In the genomic region with DNA sequence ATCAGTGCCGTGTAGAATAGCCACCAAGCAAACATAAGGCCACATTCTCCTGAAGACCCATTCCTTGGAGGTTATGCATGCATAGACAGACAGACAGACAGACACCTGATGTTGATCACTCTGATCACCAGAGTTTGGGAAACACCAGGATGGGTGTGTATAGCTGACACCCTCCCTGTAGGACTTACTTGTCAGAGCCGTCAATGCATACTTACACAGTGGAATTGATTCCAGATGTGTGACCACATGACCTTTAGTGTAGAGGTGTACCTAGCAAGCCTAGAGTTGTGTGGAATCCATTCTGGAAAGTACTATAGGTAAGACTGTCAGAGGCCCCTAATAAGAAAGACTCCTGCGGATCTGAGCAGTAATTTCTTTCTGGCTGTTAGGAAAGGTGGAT, we compare ENCODE assay signal across 16 mouse cellular contexts. TPM values are rescaled to one million over a fixed set of nuclear protein-coding genes. Genes with fewer than 3 reads are reported as not detected.
DNase-seq lines count a peak whose midpoint lies in the region; ATAC-seq lines count a peak whose summit lies in the region.
"Had no signal": no experiment of that assay in that cellular context is flagged by ENCODE, and none has a peak within 500 bp of the region (broad histone marks: within the 10 kb centered on the region; RNA-seq: fewer than 3 reads in every experiment).

No protein-coding gene starts in this region.

- H3K36me3 ChIP-seq in kidney, embryonic 15.5 days, result no peaks in the 10 kb centered on the region
- no peaks in the 10 kb centered on the region for H3K36me3 ChIP-seq in embryonic facial prominence, embryonic 12.5 days
- no peaks in the 10 kb centered on the region for H3K36me3 ChIP-seq in limb, embryonic 10.5 days
- no peaks in the 10 kb centered on the region for H3K36me3 ChIP-seq in stomach, embryonic 15.5 days
- H3K36me3 ChIP-seq: midbrain, embryonic 15.5 days had no signal

- no peaks in the 10 kb centered on the region for H3K9me3 ChIP-seq in kidney, embryonic 15.5 days (replicated peaks)
- H3K9me3 ChIP-seq in embryonic facial prominence, embryonic 12.5 days, result no peaks in the 10 kb centered on the region
- H3K9me3 ChIP-seq in limb, embryonic 10.5 days (replicated peaks), result no peaks in the 10 kb centered on the region
- no peaks in the 10 kb centered on the region for H3K9me3 ChIP-seq in stomach, embryonic 15.5 days
- H3K9me3 ChIP-seq: midbrain, embryonic 15.5 days had no signal

- H3K9ac ChIP-seq in kidney, embryonic 15.5 days, result no peak overlapping the region
- H3K9ac ChIP-seq in embryonic facial prominence, embryonic 12.5 days, result no peak overlapping the region
- H3K9ac ChIP-seq in stomach, embryonic 15.5 days, result no peak overlapping the region
- H3K9ac ChIP-seq: liver, embryonic 14.5 days; midbrain, embryonic 15.5 days had no signal

- no peak overlapping the region for H3K4me3 ChIP-seq in kidney, embryonic 15.5 days (replicated peaks)
- no peak overlapping the region for H3K4me3 ChIP-seq in embryonic facial prominence, embryonic 12.5 days
- peak overlapping the region; percentile 34 for H3K4me3 ChIP-seq in limb, embryonic 10.5 days
- H3K4me3 ChIP-seq in stomach, embryonic 15.5 days (replicated peaks), result no peak overlapping the region
- H3K4me3 ChIP-seq: midbrain, embryonic 15.5 days had no signal

- H3K27ac ChIP-seq in kidney, embryonic 15.5 days, result peak overlapping the region; percentile 79; the same call in 1 of the 2 replicates
- peak overlapping the region; percentile 98 for H3K27ac ChIP-seq in embryonic facial prominence, embryonic 12.5 days
- peak overlapping the region; percentile 98 for H3K27ac ChIP-seq in limb, embryonic 10.5 days
- H3K27ac ChIP-seq in stomach, embryonic 15.5 days, result peak overlapping the region; percentile 68; the same call in 1 of the 2 replicates
- H3K27ac ChIP-seq: liver, embryonic 14.5 days; midbrain, embryonic 15.5 days had no signal

- no peaks in the 10 kb centered on the region for H3K27me3 ChIP-seq in kidney, embryonic 15.5 days
- no peaks in the 10 kb centered on the region for H3K27me3 ChIP-seq in embryonic facial prominence, embryonic 12.5 days
- no peaks in the 10 kb centered on the region for H3K27me3 ChIP-seq in limb, embryonic 10.5 days (ENCODE audit: low read depth, poor library complexity, severe bottlenecking)
- no peaks in the 10 kb centered on the region for H3K27me3 ChIP-seq in stomach, embryonic 15.5 days (replicated peaks)
- H3K27me3 ChIP-seq: midbrain, embryonic 15.5 days had no signal

- 66% methylated on average over 3 of the region's 3 CpGs for WGBS in kidney, embryonic 15.5 days
- WGBS in embryonic facial prominence, embryonic 12.5 days, result 23% methylated on average over 3 of the region's 3 CpGs
- 22% methylated on average over 3 of the region's 3 CpGs for WGBS in limb, embryonic 10.5 days
- WGBS in stomach, embryonic 15.5 days, result 73% methylated on average over 3 of the region's 3 CpGs

- H3K4me1 ChIP-seq in kidney, embryonic 15.5 days, result peaks cover 43% of the 10 kb centered on the region
- peaks cover 65% of the 10 kb centered on the region for H3K4me1 ChIP-seq in embryonic facial prominence, embryonic 12.5 days
- peaks cover 100% of the 10 kb centered on the region for H3K4me1 ChIP-seq in limb, embryonic 10.5 days
- peaks cover 22% of the 10 kb centered on the region for H3K4me1 ChIP-seq in stomach, embryonic 15.5 days
- H3K4me1 ChIP-seq: midbrain, embryonic 15.5 days had no signal

- no peak for ATAC-seq in kidney, embryonic 15.5 days (replicated peaks; ENCODE audit: low FRiP score)
- ATAC-seq in embryonic facial prominence, embryonic 12.5 days (ENCODE audit: insufficient number of reproducible peaks, insufficient read depth, low FRiP score, low TSS enrichment), result no peak
- ATAC-seq in stomach, embryonic 15.5 days (ENCODE audit: insufficient read depth, low FRiP score, low read depth), result no peak
- no peak for ATAC-seq in monocyte, adult 5-6 weeks (replicated peaks; ENCODE audit: insufficient number of reproducible peaks, low FRiP score, low TSS enrichment, poor library complexity, severe bottlenecking)
- ATAC-seq: forebrain, embryonic 14.5 days; inflammation-experienced regulatory T-cells, adult 6 months; midbrain, embryonic 15.5 days had no signal

- no peak overlapping the region for H3K4me2 ChIP-seq in kidney, embryonic 15.5 days
- no peak overlapping the region for H3K4me2 ChIP-seq in embryonic facial prominence, embryonic 12.5 days (replicated peaks)
- H3K4me2 ChIP-seq in stomach, embryonic 15.5 days, result no peak overlapping the region
- H3K4me2 ChIP-seq: midbrain, embryonic 15.5 days had no signal

- DNase-seq in kidney, adult 9 months, result no peak
- peak; percentile 54 for DNase-seq in limb, embryonic 10.5 days (ENCODE audit: low spot score)
- no peak for DNase-seq in frontal cortex, adult 2 months (ENCODE audit: extremely low spot score in 1 of 2, low spot score in 1 of 2)
- no peak for DNase-seq in layer of hippocampus, adult 18-20 months (ENCODE audit: low spot score in 2 of 2)
- DNase-seq: cerebellum, adult 9-11 months; heart, postnatal 4 days; spleen, adult 18-20 months; thymus, postnatal 36 days had no signal

RNA-seq across cellular contexts. Expression of gene Dusp7, which starts 11.3 kb away (rescaled TPM):
- 15.6 and 17.7 TPM in 2 replicates for polyA plus RNA-seq in kidney, embryonic 15.5 days (2015; fragmentation: Nextera tagmentation; extraction: Ambion mirVana)
- polyA plus RNA-seq in embryonic facial prominence, embryonic 12.5 days (2016; fragmentation: Nextera tagmentation; extraction: Ambion mirVana), result 51.1 and 59.2 TPM in 2 replicates
- polyA plus RNA-seq in limb, embryonic 10.5 days (2016; fragmentation: Nextera tagmentation; extraction: Ambion mirVana), result 43.1 and 44.9 TPM in 2 replicates
- 16.8 and 17.1 TPM in 2 replicates for polyA plus RNA-seq in stomach, embryonic 15.5 days (2015; fragmentation: Nextera tagmentation; extraction: Ambion mirVana)
- 92.3 and 101 TPM in 2 replicates for polyA plus RNA-seq in frontal cortex, adult 2 months (2012; rRNA removed)
- 10 to 100 TPM; 93.0 to 94.6 TPM for total RNA-seq in layer of hippocampus, adult 18-20 months (2021)
- 8.7 to 21.2 TPM (median 12.2 TPM) in 3 replicates for total RNA-seq in monocyte, adult 5-6 weeks (2017)
